In genomic region chr10:60138680-60139079, GRCm38 (mm10) we compare ENCODE assay signal across 17 mouse cellular contexts. TPM values are rescaled to one million over a fixed set of nuclear protein-coding genes. Genes with fewer than 3 reads are reported as not detected.
DNase-seq lines count a peak whose midpoint lies in the region; ATAC-seq lines count a peak whose summit lies in the region.
"Had no signal": no experiment of that assay in that cellular context is flagged by ENCODE, and none has a peak within 500 bp of the region (broad histone marks: within the 10 kb centered on the region; RNA-seq: fewer than 3 reads in every experiment).

No protein-coding gene starts in this region.

- no peak overlapping the region for H3K4me3 ChIP-seq in limb, embryonic 10.5 days
- H3K4me3 ChIP-seq: embryonic facial prominence, embryonic 12.5 days; forebrain, embryonic 15.5 days; heart, adult 2 months; heart, embryonic 15.5 days; hindbrain, embryonic 13.5 days had no signal

- 89% methylated on average over 5 of the region's 5 CpGs for whole genome bisulfite sequencing in limb, embryonic 10.5 days

- no peaks in the 10 kb centered on the region for H3K27me3 ChIP-seq in limb, embryonic 10.5 days (ENCODE audit: low read depth, poor library complexity, severe bottlenecking)
- H3K27me3 ChIP-seq: embryonic facial prominence, embryonic 12.5 days; forebrain, embryonic 15.5 days; hindbrain, embryonic 13.5 days had no signal

- H3K36me3 ChIP-seq in limb, embryonic 10.5 days = no peaks in the 10 kb centered on the region
- H3K36me3 ChIP-seq: embryonic facial prominence, embryonic 12.5 days; forebrain, embryonic 15.5 days; heart, embryonic 15.5 days; hindbrain, embryonic 13.5 days had no signal

- ATAC-seq in inflammation-experienced regulatory T-cells, adult 6 months = peak; percentile 88
- ATAC-seq: forebrain, embryonic 15.5 days; intestine, embryonic 16.5 days had no signal

- H3K27ac ChIP-seq in limb, embryonic 10.5 days = no peak overlapping the region
- H3K27ac ChIP-seq: embryonic facial prominence, embryonic 12.5 days; forebrain, embryonic 15.5 days; heart, adult 2 months; heart, embryonic 15.5 days; hindbrain, embryonic 13.5 days had no signal

- no peaks in the 10 kb centered on the region for H3K9me3 ChIP-seq in limb, embryonic 10.5 days (replicated peaks)
- H3K9me3 ChIP-seq: embryonic facial prominence, embryonic 12.5 days; forebrain, embryonic 15.5 days; heart, embryonic 15.5 days; hindbrain, embryonic 13.5 days had no signal

- H3K4me1 ChIP-seq in limb, embryonic 10.5 days = peaks cover 9% of the 10 kb centered on the region
- H3K4me1 ChIP-seq: forebrain, embryonic 15.5 days; hindbrain, embryonic 13.5 days had no signal

- peak; percentile 45 for DNase-seq in CD4-positive, CD25-positive, alpha-beta regulatory T cell, adult 2 months (ENCODE audit: low read depth, low spot score)
- DNase-seq in T-cell, adult 2 months (ENCODE audit: low spot score) = peak; percentile 5
- DNase-seq in kidney, postnatal 14 days = no peak
- DNase-seq in limb, embryonic 10.5 days (ENCODE audit: low spot score) = no peak
- no peak for DNase-seq in right cerebral cortex, adult 2 months (ENCODE audit: low spot score in 2 of 2)
- DNase-seq: adrenal gland, postnatal 25 days; B cell, adult 2 months; cerebellum, adult 8-10 months; cerebellum, postnatal 14 days; heart, adult 2 months; heart, postnatal 14 days had no signal

RNA-seq across cellular contexts. Expression of gene Spock2, which starts 32.7 kb away (rescaled TPM):
- 1 to 10 TPM; 1.5 to 8.7 (median 8.0) TPM for polyA plus RNA-seq in inflammation-experienced regulatory T-cells, adult 6 months (2017; shearing (Covaris generic))
- 1.1 and 2.0 TPM in 2 replicates for polyA plus RNA-seq in limb, embryonic 10.5 days (2016; fragmentation: Nextera tagmentation; extraction: Ambion mirVana)

Comparison
In these comparisons a context has a peak if more than half of its experiments do, and no peak if none do; other contexts are left out.
1. DNase-seq: peak in CD4-positive, CD25-positive, alpha-beta regulatory T cell, adult 2 months (single experiment) and T-cell, adult 2 months (single experiment); none in kidney, postnatal 14 days (single experiment), limb, embryonic 10.5 days (single experiment) and right cerebral cortex, adult 2 months (0 of 2).